ENCODE assay signal across 8 mouse cellular contexts in the genomic region with DNA sequence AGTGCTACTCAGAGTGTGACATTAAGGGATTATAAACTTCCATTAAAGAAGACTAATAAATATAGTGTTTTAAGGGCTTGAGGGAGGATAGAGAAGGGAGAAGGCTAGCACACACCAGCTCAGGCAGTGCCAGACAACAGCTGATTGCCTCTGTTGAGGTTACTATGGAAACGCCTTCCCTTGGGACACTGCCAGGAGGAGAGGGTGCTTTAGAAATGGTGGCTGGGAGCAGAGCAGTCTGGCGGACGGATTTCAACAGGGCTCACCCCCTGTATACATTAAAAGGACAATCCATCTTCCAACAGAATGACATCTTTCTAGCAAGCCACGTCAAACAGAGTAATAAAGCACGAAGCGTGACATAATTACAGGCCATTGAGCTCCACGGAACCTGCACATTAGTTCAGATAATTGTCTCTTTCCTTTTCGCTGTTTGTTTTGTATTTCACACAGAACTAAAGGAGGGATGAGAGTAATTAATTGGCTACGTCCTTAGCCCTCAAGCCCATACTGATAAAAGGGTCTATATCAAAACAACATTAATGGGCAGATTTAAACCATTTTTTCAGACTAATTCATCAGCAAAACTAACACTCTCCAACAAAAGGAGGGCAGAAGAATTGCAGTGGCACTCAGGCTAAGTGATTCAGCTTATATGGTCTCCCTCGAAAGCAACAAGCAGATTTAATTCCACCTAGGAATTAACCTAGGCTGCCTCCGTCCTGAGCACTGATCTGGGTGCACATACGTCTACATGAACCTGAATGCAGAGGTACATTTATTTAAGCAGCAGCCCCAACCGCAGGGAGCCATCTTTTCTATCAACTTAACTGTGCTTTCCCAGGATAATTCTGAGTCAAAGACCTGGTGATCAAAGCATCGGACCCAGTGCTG.
A peak's percentile ranks its signal among the peaks of the same experiment; 100 is the strongest.
DNase-seq lines count a peak whose midpoint lies in the region; ATAC-seq and TF ChIP-seq lines count a peak whose summit lies in the region.

No protein-coding gene starts in this region.

- intact Hi-C loops in left cerebral cortex, postnatal 14 days (cut with DNase I): no loop called here

- TF ChIP-seq CTCF in brain, embryonic 14.5 days (IDR thresholded peaks at IDR 0.05; ENCODE audit: borderline replicate concordance, extremely low read depth, insufficient read depth, insufficient read length): no peak

- H3K27ac ChIP-seq in forebrain, embryonic 13.5 days: peak overlapping the region; percentile 95
- peak overlapping the region; percentile 92 for H3K27ac ChIP-seq in midbrain, embryonic 16.5 days (ENCODE audit: low read length)

- H3K9ac ChIP-seq in forebrain, embryonic 13.5 days: peak overlapping the region; percentile 43
- H3K9ac ChIP-seq in midbrain, embryonic 16.5 days (ENCODE audit: low read depth, low read length): peak overlapping the region; percentile 18; the same call in 1 of the 2 replicates

- H3K36me3 ChIP-seq in forebrain, embryonic 13.5 days (ENCODE audit: poor library complexity, severe bottlenecking): no peaks in the 10 kb centered on the region
- H3K36me3 ChIP-seq in midbrain, embryonic 16.5 days (ENCODE audit: control insufficient read depth, insufficient read depth, low read length): no peaks in the 10 kb centered on the region

- H3K27me3 ChIP-seq in forebrain, embryonic 13.5 days: peaks cover 52% of the 10 kb centered on the region
- no peaks in the 10 kb centered on the region; the same call in 1 of the 2 replicates for H3K27me3 ChIP-seq in midbrain, embryonic 16.5 days (ENCODE audit: control insufficient read depth, insufficient read depth, low read depth, low read length)

- peaks cover 24% of the 10 kb centered on the region for H3K4me1 ChIP-seq in forebrain, embryonic 13.5 days
- peaks cover 24% of the 10 kb centered on the region for H3K4me1 ChIP-seq in midbrain, embryonic 16.5 days (ENCODE audit: control insufficient read depth, insufficient read depth, low read length)

- no peaks in the 10 kb centered on the region for H3K9me3 ChIP-seq in forebrain, embryonic 13.5 days (replicated peaks)
- no peaks in the 10 kb centered on the region for H3K9me3 ChIP-seq in midbrain, embryonic 16.5 days (replicated peaks; ENCODE audit: control insufficient read depth, low read length, poor library complexity, severe bottlenecking)

- peak overlapping the region; percentile 54 for H3K4me2 ChIP-seq in forebrain, embryonic 13.5 days
- peak overlapping the region; percentile 44 for H3K4me2 ChIP-seq in midbrain, embryonic 16.5 days (ENCODE audit: low read length)

- TF ChIP-seq POLR2A in brain, embryonic 14.5 days (IDR thresholded peaks at IDR 0.05; ENCODE audit: borderline replicate concordance, extremely low read depth, insufficient read depth, insufficient read length, poor library complexity, severe bottlenecking): no peak; the same call in 1 of the 2 replicates

- DNase-seq in NIH3T3 (ENCODE audit: low read depth): peak; percentile 56
- DNase-seq in brain, embryonic 14.5 days (ENCODE audit: low read depth): peak; percentile 99
- DNase-seq in kidney, adult 18-20 months: peak; percentile 43
- peak; percentile 93 for DNase-seq in left cerebral cortex, postnatal 14 days (ENCODE audit: low spot score in 2 of 2)
- peak; percentile 77 for DNase-seq in telencephalon, adult 2 months (ENCODE audit: low read depth, low spot score)
- DNase-seq in T-cell, adult 2 months (ENCODE audit: low spot score): no peak

- peak overlapping the region; percentile 21 for H3K4me3 ChIP-seq in forebrain, embryonic 13.5 days
- H3K4me3 ChIP-seq in midbrain, embryonic 16.5 days (ENCODE audit: low read depth, low read length): peak overlapping the region; percentile 8; the same call in 1 of the 2 replicates

- 5% methylated on average over 14 of the region's 14 CpGs for WGBS in forebrain, embryonic 13.5 days
- 6% methylated on average over 14 of the region's 14 CpGs for WGBS in midbrain, embryonic 16.5 days

- peak; percentile 99 for ATAC-seq in forebrain, embryonic 13.5 days
- ATAC-seq in midbrain, embryonic 16.5 days: peak; percentile 98
